Mouse (Mus musculus): Measurements from ENCODE around the gene Rab3ip. TPM values are rescaled to one million over a fixed set of nuclear protein-coding genes. Genes with fewer than 3 reads are reported as not detected.
A peak's percentile ranks its signal among the peaks of the same experiment; 100 is the strongest.

Gene Rab3ip
- polyA plus RNA-seq, 1 experiment from 2014 or later: 173 TPM

GRCm38 (mm10) chr10:116872016-116872410 lies 78.6 kb downstream of the Rab3ip start:
- no peaks in the 10 kb centered on the region for H3K9me3 ChIP-seq (replicated peaks; ENCODE audit: low read length)
- no peaks in the 10 kb centered on the region for H3K4me1 ChIP-seq (replicated peaks; ENCODE audit: insufficient read depth, low read length)
- no peak overlapping the region for H3K27ac ChIP-seq
- 0 out of 2 replicates have a peak overlapping the region, but pooled peaks have one; percentile 13 for H3K9ac ChIP-seq (ENCODE audit: low read depth, low read length)
- peak overlapping the region; percentile 24 for H3K4me3 ChIP-seq (replicated peaks; ENCODE audit: low read depth, low read length)
- H3K27me3 ChIP-seq (ENCODE audit: insufficient read depth, low read length): no peaks in the 10 kb centered on the region
- ATAC-seq (replicated peaks; ENCODE audit: low FRiP score, low read depth) (0 out of 2 replicates have a peak, but pooled peaks have one; percentile 15), DNase-seq (ENCODE audit: low spot score) (no peak)
- TF ChIP-seq CTCF (IDR thresholded peaks at IDR 0.05; ENCODE audit: low read depth): no peak
- H3K36me3 ChIP-seq (ENCODE audit: insufficient read depth, low read length): no peaks in the 10 kb centered on the region
- H3K4me2 ChIP-seq (ENCODE audit: low read length): peak overlapping the region; percentile 53
- 13% methylated on average over 14 of the region's 14 CpGs for WGBS

DNA sequence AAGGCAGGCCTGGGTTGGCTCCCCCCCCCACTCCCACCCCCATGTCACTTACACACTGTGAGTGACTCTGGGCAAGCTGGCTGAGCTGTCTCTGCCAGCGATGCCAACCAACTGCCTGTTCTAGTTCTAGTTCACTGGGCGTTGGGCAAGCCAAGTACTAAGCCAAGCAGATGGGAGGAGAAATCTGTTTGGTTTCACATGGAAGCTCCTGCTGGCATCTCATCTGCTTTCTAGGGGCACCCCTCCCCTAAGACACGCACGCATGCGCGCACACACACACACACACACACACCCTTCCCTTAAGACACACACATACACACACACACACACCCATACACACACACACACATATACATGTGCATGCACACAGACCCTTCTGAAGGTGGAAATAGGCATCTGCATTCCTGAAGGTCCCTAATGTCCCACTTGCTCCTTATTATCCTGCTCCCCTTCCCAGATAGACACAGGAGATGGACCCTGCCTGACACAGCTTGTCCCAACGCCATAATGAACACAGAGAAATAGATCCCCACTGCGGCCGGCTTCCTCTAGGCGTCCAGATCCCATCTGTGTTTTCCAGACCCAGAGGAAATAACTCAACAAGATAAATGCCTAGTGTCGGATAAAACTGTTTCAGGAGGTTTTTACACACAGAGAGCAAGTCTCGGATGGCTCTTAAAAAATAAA lies 79.1 kb downstream of the Rab3ip start:
- 41% methylated on average over 12 of the region's 12 CpGs for WGBS
- H3K9me3 ChIP-seq (replicated peaks; ENCODE audit: low read length): no peaks in the 10 kb centered on the region
- H3K4me3 ChIP-seq (replicated peaks; ENCODE audit: low read depth, low read length): peak overlapping the region; percentile 24
- no peak overlapping the region for H3K27ac ChIP-seq
- no peaks in the 10 kb centered on the region for H3K36me3 ChIP-seq (ENCODE audit: insufficient read depth, low read length)
- peak overlapping the region; percentile 53 for H3K4me2 ChIP-seq (ENCODE audit: low read length)
- DNase-seq (ENCODE audit: low spot score) (peak; percentile 81), ATAC-seq (replicated peaks; ENCODE audit: low FRiP score, low read depth) (peak; percentile 50; the same call in 1 of the 2 replicates)
- no peaks in the 10 kb centered on the region for H3K4me1 ChIP-seq (replicated peaks; ENCODE audit: insufficient read depth, low read length)
- H3K27me3 ChIP-seq (ENCODE audit: insufficient read depth, low read length): no peaks in the 10 kb centered on the region
- no peak for TF ChIP-seq CTCF (IDR thresholded peaks at IDR 0.05; ENCODE audit: low read depth)
- 0 out of 2 replicates have a peak overlapping the region, but pooled peaks have one; percentile 13 for H3K9ac ChIP-seq (ENCODE audit: low read depth, low read length)

DNA sequence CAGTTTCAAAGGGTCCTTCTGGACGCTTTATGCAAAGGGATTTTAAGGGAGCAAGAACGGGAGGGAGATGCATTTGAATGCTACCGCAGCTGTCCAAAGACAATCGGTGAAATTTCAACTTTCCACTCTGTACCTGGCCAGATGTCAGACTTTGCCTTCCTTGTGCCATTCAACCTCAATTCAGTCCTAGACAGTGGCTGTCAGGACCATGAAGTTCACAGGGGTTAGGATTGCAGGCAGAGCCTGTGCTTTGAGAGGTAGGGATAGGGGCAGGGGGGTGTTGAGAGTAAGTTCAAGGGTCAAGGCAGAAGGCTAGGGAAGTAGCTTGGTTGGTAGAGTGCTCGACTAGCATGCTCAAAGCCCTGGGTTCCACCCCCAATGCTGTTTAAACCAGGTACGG lies 79.8 kb downstream of the Rab3ip start:
- DNase-seq (ENCODE audit: low spot score): no peak
- no peak for ATAC-seq (replicated peaks; ENCODE audit: low FRiP score, low read depth)
- Histone ChIP-seq H3K9ac (ENCODE audit: low read depth, low read length) (no peak overlapping the region), H3K4me1 (replicated peaks; ENCODE audit: insufficient read depth, low read length) (no peaks in the 10 kb centered on the region), H3K27ac (no peak overlapping the region), H3K36me3 (ENCODE audit: insufficient read depth, low read length) (no peaks in the 10 kb centered on the region), H3K4me3 (replicated peaks; ENCODE audit: low read depth, low read length) (no peak overlapping the region), H3K9me3 (replicated peaks; ENCODE audit: low read length) (no peaks in the 10 kb centered on the region), H3K27me3 (ENCODE audit: insufficient read depth, low read length) (no peaks in the 10 kb centered on the region), H3K4me2 (ENCODE audit: low read length) (no peak overlapping the region)
- no peak for TF ChIP-seq CTCF (IDR thresholded peaks at IDR 0.05; ENCODE audit: low read depth)
- WGBS: 85% methylated on average over 6 of the region's 6 CpGs

Other genes starting within 250 kb of the Rab3ip start
- gene Myrfl, start 53.9 kb downstream of the Rab3ip start, polyA plus RNA-seq (2015; fragmentation: Nextera tagmentation; extraction: Ambion mirVana): 0.04 and 0.06 TPM in 2 replicates
- gene Gm10271, start 21.8 kb upstream of the Rab3ip start, polyA plus RNA-seq (2015; fragmentation: Nextera tagmentation; extraction: Ambion mirVana): not detected in 2 replicates
- 0.11 and 0.22 TPM in 2 replicates for gene Best3, start 35.5 kb upstream of the Rab3ip start, polyA plus RNA-seq (2015; fragmentation: Nextera tagmentation; extraction: Ambion mirVana)
- gene Lrrc10, start 94.6 kb upstream of the Rab3ip start, polyA plus RNA-seq (2015; fragmentation: Nextera tagmentation; extraction: Ambion mirVana): not detected in 2 replicates
- gene Cct2, start 113.0 kb upstream of the Rab3ip start, polyA plus RNA-seq (2015; fragmentation: Nextera tagmentation; extraction: Ambion mirVana): 183 and 198 TPM in 2 replicates
- gene Frs2, start 197.8 kb upstream of the Rab3ip start, polyA plus RNA-seq (2015; fragmentation: Nextera tagmentation; extraction: Ambion mirVana): 17.8 and 18.5 TPM in 2 replicates

Measured in kidney, postnatal 0 days (tissue).